Mouse (Mus musculus): ENCODE measurements at regions not wholly inside any gene's neighbourhood (a gene's known extent, or its start where the extent isn't known, plus 50 kb on each side); places are given as distances from the start of the nearest gene placed in this dataset.

GRCm38 (mm10) chr10:96947971-96948370, 331.2 kb downstream of the Btg1 start:
- TF ChIP-seq POLR2A (IDR thresholded peaks at IDR 0.05; ENCODE audit: borderline replicate concordance, insufficient read depth, low read length) (no peak), CTCF (IDR thresholded peaks at IDR 0.05; ENCODE audit: borderline replicate concordance, insufficient read depth, low read depth, low read length) (no peak)
